Mouse (Mus musculus): ENCODE results near the gene Olfr1355. TPM values are rescaled to one million over a fixed set of nuclear protein-coding genes. Genes with fewer than 3 reads are reported as not detected.
"Not testable (repeated sequence)": the region's sequence is repeated elsewhere in the genome, so short reads cannot be mapped to it uniquely, and the experiment has no call there.

Olfr1355 gene
- total RNA-seq (2021), result not detected
- long read RNA-seq, experiment 1, result 0 reads
- long read RNA-seq, experiment 2, result 0 reads

DNA sequence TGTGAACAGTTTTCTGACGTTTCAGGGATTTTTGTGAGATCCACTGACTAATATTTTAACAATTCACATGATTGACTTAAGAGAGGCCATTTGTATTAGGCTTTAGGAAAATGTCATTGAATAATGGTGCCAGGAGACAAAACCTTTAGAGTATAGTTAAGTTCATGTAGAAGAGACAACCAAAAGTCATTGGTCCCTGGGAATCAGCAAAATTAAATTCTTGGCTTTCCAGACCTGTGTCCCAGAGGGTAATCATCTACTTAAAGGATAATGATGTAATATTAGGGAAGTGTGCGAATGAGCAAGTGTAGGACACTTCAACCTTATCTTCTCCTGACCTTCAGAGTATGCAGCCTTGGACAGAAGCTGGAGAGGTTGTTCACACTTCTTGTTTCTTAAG, at the start of gene Olfr1355:
TSS of gene Olfr1355 (plus strand) at position 301 of the 400 bp plus-strand sequence.
- intact Hi-C loops (cut with DNase I), result no loop called here
- no peak for DNase-seq (ENCODE audit: extremely low spot score in 1 of 2, low spot score in 2 of 2)
- H3K27ac ChIP-seq, result no peak within 1 kb of the TSS
- H3K4me3 ChIP-seq, result no peak within 1 kb of the TSS
- TF ChIP-seq CTCF (IDR thresholded peaks at IDR 0.05), result no peak

DNA sequence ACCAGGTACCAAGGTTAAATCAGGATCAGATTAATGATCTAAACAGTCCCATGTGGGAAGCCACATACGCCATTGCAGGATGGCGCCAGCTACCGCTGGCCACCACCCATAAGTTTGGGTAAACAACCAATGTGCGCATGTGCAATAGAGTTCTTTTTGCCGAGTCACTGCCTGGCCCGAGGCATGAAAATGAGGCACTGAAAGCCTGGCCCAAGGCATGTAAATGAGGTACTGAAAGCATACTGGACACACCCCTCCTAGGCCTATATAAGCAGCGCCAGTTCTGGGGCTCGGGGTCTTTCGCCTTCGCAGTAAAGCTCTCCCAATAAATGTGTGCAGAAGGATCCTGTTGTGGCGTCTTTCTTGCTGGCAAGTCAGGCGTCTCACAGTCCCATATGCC, 34.9 kb upstream of the Olfr1355 start:
- DNase-seq (ENCODE audit: extremely low spot score in 1 of 2, low spot score in 2 of 2); H3K4me3 ChIP-seq; H3K27ac ChIP-seq; intact Hi-C loops (cut with DNase I): not testable (repeated sequence)

DNA sequence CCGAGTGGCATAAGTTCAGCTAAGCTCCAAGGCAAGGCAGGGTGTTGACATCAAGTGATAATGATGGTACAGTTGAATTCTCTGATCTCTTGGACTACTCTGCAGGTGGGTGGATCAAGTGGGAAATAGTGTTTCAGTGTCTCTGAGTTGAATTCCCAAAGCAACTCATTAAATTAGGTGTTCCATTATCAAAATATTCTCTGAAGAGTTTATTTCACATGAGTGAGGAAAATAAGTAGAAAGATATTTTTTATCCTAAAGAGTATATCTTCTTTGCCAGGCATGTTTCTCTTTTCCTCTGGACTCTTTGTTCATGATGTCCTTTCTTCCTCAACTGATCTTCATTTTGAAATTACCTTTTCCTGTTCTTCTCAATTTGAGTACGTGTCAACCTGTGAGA, 23.3 kb upstream of the Olfr1355 start, which contains the start of gene Olfr1356:
TSS of gene Olfr1356 (minus strand) at position 101 of the 400 bp plus-strand sequence.
- TF ChIP-seq CTCF (IDR thresholded peaks at IDR 0.05), result no peak
- H3K27ac ChIP-seq, result no peak within 1 kb of the TSS
- H3K4me3 ChIP-seq, result no peak within 1 kb of the TSS
- DNase-seq (ENCODE audit: extremely low spot score in 1 of 2, low spot score in 2 of 2), result no peak
- intact Hi-C loops (cut with DNase I), result no loop called here

DNA sequence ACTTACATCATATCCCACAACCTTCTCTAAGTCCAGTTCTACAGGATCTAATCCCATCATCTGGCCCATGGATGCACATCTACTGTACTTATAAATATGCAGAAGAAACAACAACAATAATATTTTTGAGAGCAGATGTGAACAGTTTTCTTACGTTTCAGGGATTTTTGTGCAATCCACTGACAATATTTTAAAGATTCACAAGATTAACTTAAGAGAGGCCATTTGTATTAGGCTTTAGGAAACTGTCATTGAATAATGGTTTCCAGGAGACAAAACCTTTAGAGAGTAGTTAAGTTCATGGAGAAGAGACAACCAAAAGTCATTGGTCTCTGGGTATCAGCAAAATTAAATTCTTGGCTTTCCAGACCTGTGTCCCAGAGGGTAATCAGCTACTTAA, 37.5 kb downstream of the Olfr1355 start, which contains the start of gene Olfr1354:
TSS of gene Olfr1354 (plus strand) at position 301 of the 400 bp plus-strand sequence.
- intact Hi-C loops (cut with DNase I); DNase-seq (ENCODE audit: extremely low spot score in 1 of 2, low spot score in 2 of 2); H3K4me3 ChIP-seq; H3K27ac ChIP-seq: not testable (repeated sequence)

Other genes with a start within 250 kb of the Olfr1355 start
- not detected for gene Casp14, start 157.2 kb upstream of the Olfr1355 start, total RNA-seq (2021)
- under 1 TPM; 0.59 to 0.79 TPM for gene Ccdc105, start 122.5 kb upstream of the Olfr1355 start, total RNA-seq (2021)
- 10 to 100 TPM; 12.6 to 13.0 TPM for gene Slc1a6, start 95.0 kb upstream of the Olfr1355 start, total RNA-seq (2021)
- not detected for gene Olfr1356, start 23.4 kb upstream of the Olfr1355 start, total RNA-seq (2021)
- gene Olfr1354, start 37.6 kb downstream of the Olfr1355 start, total RNA-seq (2021), result not detected
- not detected for gene Olfr8, start 75.1 kb downstream of the Olfr1355 start, total RNA-seq (2021)
- gene Olfr1353, start 87.8 kb downstream of the Olfr1355 start, total RNA-seq (2021), result not detected
- not detected for gene Olfr1352, start 105.5 kb downstream of the Olfr1355 start, total RNA-seq (2021)
- gene Olfr1351, start 136.9 kb downstream of the Olfr1355 start, total RNA-seq (2021), result not detected
- not detected for gene Olfr57, start 153.2 kb downstream of the Olfr1355 start, total RNA-seq (2021)
- gene 2610008E11Rik, start 222.1 kb downstream of the Olfr1355 start, total RNA-seq (2021), result 10 to 100 TPM; 21.1 to 22.8 TPM

Measured in left cerebral cortex, adult 2 months (tissue).